In the genomic region with DNA sequence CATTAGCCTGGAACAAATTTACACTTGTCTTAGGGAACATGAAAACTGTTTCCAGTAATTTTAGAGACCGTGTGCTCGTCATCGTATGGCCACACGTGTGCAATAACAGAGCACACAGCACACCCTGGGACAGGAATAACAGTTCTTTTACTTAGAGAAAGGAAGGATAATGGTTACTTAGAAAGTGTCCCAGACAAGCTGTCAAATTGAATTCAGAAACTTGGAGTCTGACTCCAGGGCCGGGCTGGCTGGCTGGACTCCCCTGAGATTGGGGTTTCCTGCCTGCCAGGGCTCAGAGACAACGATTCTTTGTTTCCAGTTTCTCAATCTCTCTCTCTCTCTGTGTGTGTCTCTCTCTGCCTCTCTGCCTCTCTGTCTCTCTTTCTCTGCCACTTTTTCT, we compare ENCODE assay signal across 10 mouse cellular contexts.
A peak's percentile ranks its signal among the peaks of the same experiment; 100 is the strongest.
DNase-seq lines count a peak whose midpoint lies in the region; ATAC-seq and TF ChIP-seq lines count a peak whose summit lies in the region.
"Had no signal": no experiment of that assay in that cellular context is flagged by ENCODE, and none has a peak within 500 bp of the region (broad histone marks: within the 10 kb centered on the region; RNA-seq: fewer than 3 reads in every experiment).

No protein-coding gene starts in this region.

- no peak for TF ChIP-seq CTCF in forebrain, postnatal 0 days (IDR thresholded peaks at IDR 0.05; ENCODE audit: low read depth)

- no peak overlapping the region for H3K27ac ChIP-seq in hindbrain, embryonic 16.5 days (ENCODE audit: low read depth, low read length)
- no peak overlapping the region for H3K27ac ChIP-seq in hindbrain, embryonic 13.5 days
- peak overlapping the region; percentile 75 for H3K27ac ChIP-seq in limb, embryonic 10.5 days
- H3K27ac ChIP-seq in forebrain, postnatal 0 days (ENCODE audit: low read depth, low read length): no peak overlapping the region

- 35% methylated on average over 6 of the region's 6 CpGs for WGBS in hindbrain, embryonic 16.5 days
- WGBS in hindbrain, embryonic 13.5 days: 58% methylated on average over 6 of the region's 6 CpGs
- WGBS in limb, embryonic 10.5 days: 54% methylated on average over 6 of the region's 6 CpGs
- 25% methylated on average over 6 of the region's 6 CpGs for WGBS in forebrain, postnatal 0 days

- H3K4me3 ChIP-seq in hindbrain, embryonic 16.5 days (ENCODE audit: low read length): no peak overlapping the region
- no peak overlapping the region for H3K4me3 ChIP-seq in hindbrain, embryonic 13.5 days
- no peak overlapping the region for H3K4me3 ChIP-seq in limb, embryonic 10.5 days
- no peak overlapping the region for H3K4me3 ChIP-seq in forebrain, postnatal 0 days (ENCODE audit: low read depth, low read length)

- no peaks in the 10 kb centered on the region for H3K36me3 ChIP-seq in hindbrain, embryonic 16.5 days (ENCODE audit: control insufficient read depth, insufficient read depth, low read length)
- no peaks in the 10 kb centered on the region for H3K36me3 ChIP-seq in hindbrain, embryonic 13.5 days
- peaks cover 82% of the 10 kb centered on the region for H3K36me3 ChIP-seq in limb, embryonic 10.5 days
- H3K36me3 ChIP-seq in forebrain, postnatal 0 days (ENCODE audit: insufficient read depth): no peaks in the 10 kb centered on the region

- no peaks in the 10 kb centered on the region; the same call in 1 of the 2 replicates for H3K27me3 ChIP-seq in hindbrain, embryonic 16.5 days (replicated peaks; ENCODE audit: control insufficient read depth, insufficient read depth, low read length)
- no peaks in the 10 kb centered on the region for H3K27me3 ChIP-seq in hindbrain, embryonic 13.5 days
- no peaks in the 10 kb centered on the region for H3K27me3 ChIP-seq in limb, embryonic 10.5 days (ENCODE audit: low read depth, poor library complexity, severe bottlenecking)
- no peaks in the 10 kb centered on the region for H3K27me3 ChIP-seq in forebrain, postnatal 0 days (ENCODE audit: insufficient read depth, low read length)

- H3K9me3 ChIP-seq in hindbrain, embryonic 16.5 days (ENCODE audit: control insufficient read depth, low read length): no peaks in the 10 kb centered on the region
- no peaks in the 10 kb centered on the region for H3K9me3 ChIP-seq in hindbrain, embryonic 13.5 days
- H3K9me3 ChIP-seq in limb, embryonic 10.5 days (replicated peaks): no peaks in the 10 kb centered on the region
- no peaks in the 10 kb centered on the region for H3K9me3 ChIP-seq in forebrain, postnatal 0 days (ENCODE audit: low read length)

- peak; percentile 63 for DNase-seq in embryo, embryonic 10.5 days (ENCODE audit: low spot score)
- peak; percentile 58 to 63 for DNase-seq in heart, adult 18-20 months
- DNase-seq in limb, embryonic 10.5 days (ENCODE audit: low spot score): peak; percentile 49
- DNase-seq in lung, postnatal 14 days: no peak
- no peak for DNase-seq in forebrain, postnatal 0 days
- no peak for DNase-seq in spleen, adult 12 weeks (ENCODE audit: low spot score)
- DNase-seq: kidney, postnatal 36 days; right cerebral cortex, postnatal 25 days had no signal

- peaks cover 3% of the 10 kb centered on the region; the same call in 1 of the 2 replicates for H3K4me1 ChIP-seq in hindbrain, embryonic 16.5 days (ENCODE audit: control insufficient read depth, insufficient read depth, low read depth, low read length)
- H3K4me1 ChIP-seq in hindbrain, embryonic 13.5 days (replicated peaks): no peaks in the 10 kb centered on the region; the same call in 1 of the 2 replicates
- H3K4me1 ChIP-seq in limb, embryonic 10.5 days: peaks cover 25% of the 10 kb centered on the region
- H3K4me1 ChIP-seq in forebrain, postnatal 0 days (ENCODE audit: insufficient read depth): no peaks in the 10 kb centered on the region

- peak; percentile 40; the same call in 1 of the 2 replicates for ATAC-seq in hindbrain, embryonic 16.5 days
- ATAC-seq in hindbrain, embryonic 13.5 days (ENCODE audit: low FRiP score): no peak
- no peak for ATAC-seq in forebrain, postnatal 0 days

- no peak overlapping the region for H3K9ac ChIP-seq in hindbrain, embryonic 16.5 days (ENCODE audit: low read depth, low read length)
- H3K9ac ChIP-seq in hindbrain, embryonic 13.5 days: no peak overlapping the region
- H3K9ac ChIP-seq in forebrain, postnatal 0 days: no peak overlapping the region

- H3K4me2 ChIP-seq in hindbrain, embryonic 16.5 days (ENCODE audit: low read length): no peak overlapping the region
- H3K4me2 ChIP-seq in hindbrain, embryonic 13.5 days: no peak overlapping the region
- no peak overlapping the region for H3K4me2 ChIP-seq in forebrain, postnatal 0 days (ENCODE audit: low read depth)

Comparison
In these comparisons a context has a peak if more than half of its experiments do, and no peak if none do; other contexts are left out.
1. DNase-seq: peak in embryo, embryonic 10.5 days (single experiment), heart, adult 18-20 months (2 of 2) and limb, embryonic 10.5 days (single experiment); none in lung, postnatal 14 days (single experiment), forebrain, postnatal 0 days (single experiment) and spleen, adult 12 weeks (single experiment).